Mouse (Mus musculus) brain, embryonic 14.5 days (tissue): ENCODE measurements around the gene Sprr3. TPM values are rescaled to one million over a fixed set of nuclear protein-coding genes. Genes with fewer than 3 reads are reported as not detected.

Experiments
- DNase-seq: peaks from one replicate; pipeline ENCODE4 v3.0.0-alpha.2; 2011; ENCODE audit warnings: low read depth
- CTCF ChIP-seq: fragments of 200-500 bp; IDR thresholded peaks from 2 replicates; pipeline ENCODE4 v1.5.1; 2012; ENCODE audit warnings: inconsistent platforms, mild to moderate bottlenecking, moderate library complexity, borderline replicate concordance; ENCODE audit not compliant: insufficient read depth, insufficient read length; ENCODE audit errors: extremely low read depth
- POLR2A ChIP-seq: fragments of 200-500 bp; IDR thresholded peaks from 2 replicates; pipeline ENCODE4 v1.6.1; 2012; ENCODE audit warnings: mild to moderate bottlenecking, inconsistent platforms, borderline replicate concordance; ENCODE audit not compliant: poor library complexity, insufficient read depth, insufficient read length, severe bottlenecking; ENCODE audit errors: extremely low read depth
- polyA plus RNA-seq: library from polyadenylated mRNA; depleted of rRNA; stranded (reverse); fragments of >200 nt; gene quantifications from 2 replicates; pipeline ENCODE4 v1.2.3, GENCODE M21; 2012; rRNA removed

Gene Sprr3
- polyA plus RNA-seq, 1 experiment, result not detected

GRCm38 (mm10) chr3:92407691-92408090, 50.8 kb downstream of the Sprr3 start, which contains the start of gene Sprr2i:
Sprr2i (plus strand) TSS chr3:92407991.
- TF ChIP-seq CTCF (no peak), POLR2A (no peak)
- DNase-seq, result no peak

Other genes starting within 250 kb of the Sprr3 start
- gene Sprr2a1, start 242.9 kb downstream of the Sprr3 start, polyA plus RNA-seq, result 0.03 and 0.05 TPM in 2 replicates
- 4.0 and 5.0 TPM in 2 replicates for gene Sprr2a2, start 242.8 kb downstream of the Sprr3 start, polyA plus RNA-seq
- gene Sprr2a3, start 173.3 kb downstream of the Sprr3 start, polyA plus RNA-seq, result 0.14 and 0.23 TPM in 2 replicates
- 0.26 TPM in 1 of 2 replicates, not detected in the other for gene Sprr2b, start 142.1 kb downstream of the Sprr3 start, polyA plus RNA-seq
- gene Sprr2d, start 119.6 kb downstream of the Sprr3 start, polyA plus RNA-seq, result not detected in 2 replicates
- gene Sprr2e, start 106.6 kb downstream of the Sprr3 start, polyA plus RNA-seq, result not detected in 2 replicates
- gene Sprr2f, start 93.5 kb downstream of the Sprr3 start, polyA plus RNA-seq, result not detected in 2 replicates
- gene Sprr2h, start 73.0 kb downstream of the Sprr3 start, polyA plus RNA-seq, result not detected in 2 replicates
- gene Sprr2i, start 50.7 kb downstream of the Sprr3 start, polyA plus RNA-seq, result not detected in 2 replicates
- gene Sprr2j-ps, start 40.6 kb downstream of the Sprr3 start, polyA plus RNA-seq, result not detected in 2 replicates
- 6.8 and 9.2 TPM in 2 replicates for gene Gm9774, start 29.3 kb downstream of the Sprr3 start, polyA plus RNA-seq
- not detected in 2 replicates for gene Sprr2k, start 26.1 kb downstream of the Sprr3 start, polyA plus RNA-seq
- gene Sprr1b, start 19.9 kb downstream of the Sprr3 start, polyA plus RNA-seq, result 0.11 and 0.55 TPM in 2 replicates
- 0.63 TPM in 1 of 2 replicates, not detected in the other for gene Sprr1a, start 27.2 kb upstream of the Sprr3 start, polyA plus RNA-seq
- gene Sprr4, start 41.8 kb upstream of the Sprr3 start, polyA plus RNA-seq, result not detected in 2 replicates
- not detected in 2 replicates for gene 2310046K23Rik, start 75.8 kb upstream of the Sprr3 start, polyA plus RNA-seq
- not detected in 2 replicates for gene Ivl, start 115.0 kb upstream of the Sprr3 start, polyA plus RNA-seq
- gene Smcp, start 130.3 kb upstream of the Sprr3 start, polyA plus RNA-seq, result not detected in 2 replicates
- gene 2210017I01Rik, start 148.8 kb upstream of the Sprr3 start, polyA plus RNA-seq, result not detected in 2 replicates
- gene Lce6a, start 162.9 kb upstream of the Sprr3 start, polyA plus RNA-seq, result not detected in 2 replicates
- gene Lce1a1, start 189.6 kb upstream of the Sprr3 start, polyA plus RNA-seq, result not detected in 2 replicates
- gene Lce1b, start 198.2 kb upstream of the Sprr3 start, polyA plus RNA-seq, result not detected in 2 replicates
- gene Lce1a2, start 211.6 kb upstream of the Sprr3 start, polyA plus RNA-seq, result not detected in 2 replicates
- gene Lce1c, start 220.5 kb upstream of the Sprr3 start, polyA plus RNA-seq, result not detected in 2 replicates
- not detected in 2 replicates for gene Lce1d, start 228.5 kb upstream of the Sprr3 start, polyA plus RNA-seq